Mouse (Mus musculus) lung, embryonic 14.5 days (tissue): ENCODE results near the gene Dnm3. TPM values are rescaled to one million over a fixed set of nuclear protein-coding genes. Genes with fewer than 3 reads are reported as not detected.

Experiments
- ATAC-seq: fragments of 200-750 bp; cut with Nextera tagmentation; 2 replicates; pipeline ENCODE4 v1.8.0; 2017; ENCODE audit warnings: mild to moderate bottlenecking, moderate TSS enrichment, moderate library complexity; ENCODE audit not compliant: insufficient read depth
- DNase-seq: peaks from one replicate; pipeline ENCODE4 v3.0.0-alpha.2; 2015
- H3K27ac ChIP-seq: fragments of 300-500 bp; sonication (generic); 2 replicates; pipeline ENCODE4 v1.5.1; 2014; ENCODE audit warnings: low read depth, mild to moderate bottlenecking, moderate library complexity
- H3K27me3 ChIP-seq: fragments of 300-500 bp; sonication (generic); 2 replicates; pipeline ENCODE4 v1.6.1; 2014; ENCODE audit warnings: low read length, control low read depth; ENCODE audit not compliant: insufficient read depth
- H3K36me3 ChIP-seq: fragments of 300-500 bp; sonication (generic); 2 replicates; pipeline ENCODE4 v1.6.1; 2014; ENCODE audit warnings: control low read depth; ENCODE audit not compliant: insufficient read depth
- H3K4me1 ChIP-seq: fragments of 300-500 bp; sonication (generic); 2 replicates; pipeline ENCODE4 v1.6.1; 2014; ENCODE audit warnings: antibody characterized with exemption, control low read depth; ENCODE audit not compliant: insufficient read depth
- H3K4me2 ChIP-seq: fragments of 300-500 bp; sonication (generic); 2 replicates; pipeline ENCODE4 v1.6.1; 2014; ENCODE audit warnings: mild to moderate bottlenecking
- H3K4me3 ChIP-seq: fragments of 300-500 bp; sonication (generic); 2 replicates; pipeline ENCODE4 v1.5.1; 2014; ENCODE audit warnings: low read depth, low read length
- H3K9ac ChIP-seq: fragments of 300-500 bp; sonication (generic); 2 replicates; pipeline ENCODE4 v1.6.1; 2014
- H3K9me3 ChIP-seq: fragments of 300-500 bp; sonication (generic); 2 replicates; pipeline ENCODE4 v1.6.1; 2016; ENCODE audit warnings: low read depth, low read length, control low read depth
- CTCF ChIP-seq: IDR thresholded peaks from 2 replicates; pipeline ENCODE4 v1.5.1; 2016; ENCODE audit warnings: antibody characterized with exemption, low read depth
- WGBS: fragments of 180-500 bp; shearing (Covaris S2); extraction: QIAGEN DNeasy Blood & Tissue Kit; methylation state at CpG from one replicate; pipeline ENCODE4 v1.1.7; 2014; 5-methylcytosine and 5-hydroxymethylcytosine counted together
- polyA plus RNA-seq: library from polyadenylated mRNA; unstranded; fragments of >200 nt; fragmentation: Nextera tagmentation; extraction: Ambion mirVana; gene quantifications from 2 replicates; pipeline ENCODE4 v1.2.1, GENCODE M21; 2014

Gene Dnm3
- polyA plus RNA-seq, 1 experiment from 2014 or later = 2.8 TPM

DNA sequence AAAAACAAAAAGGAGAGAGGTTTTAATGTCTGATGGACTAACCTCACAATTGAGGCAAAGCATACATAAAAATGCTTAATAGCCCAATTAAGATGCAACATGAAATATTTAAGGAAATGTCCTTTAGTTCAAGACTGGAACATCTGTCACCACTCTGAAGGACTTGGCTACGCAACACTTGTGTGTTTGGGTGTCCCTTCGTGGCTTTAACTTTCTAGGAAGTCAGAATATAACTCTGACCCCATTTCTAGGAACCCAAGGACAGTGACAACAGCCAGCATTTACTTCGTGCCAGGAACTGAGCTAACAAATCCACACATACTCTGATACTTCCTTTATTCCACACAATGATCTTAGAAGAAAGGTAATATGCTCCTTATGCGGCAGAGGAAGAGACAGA, 237.1 kb downstream of the Dnm3 start:
- no peak for TF ChIP-seq CTCF
- Histone ChIP-seq H3K27me3 (no peaks in the 10 kb centered on the region), H3K4me1 (peaks cover 11% of the 10 kb centered on the region; the same call in 1 of the 2 replicates), H3K9me3 (no peaks in the 10 kb centered on the region), H3K9ac (no peak overlapping the region), H3K4me2 (no peak overlapping the region), H3K27ac (no peak overlapping the region), H3K4me3 (no peak overlapping the region), H3K36me3 (no peaks in the 10 kb centered on the region)
- whole genome bisulfite sequencing = 81% methylated on average over 4 of the region's 4 CpGs
- ATAC-seq (no peak), DNase-seq (no peak)

DNA sequence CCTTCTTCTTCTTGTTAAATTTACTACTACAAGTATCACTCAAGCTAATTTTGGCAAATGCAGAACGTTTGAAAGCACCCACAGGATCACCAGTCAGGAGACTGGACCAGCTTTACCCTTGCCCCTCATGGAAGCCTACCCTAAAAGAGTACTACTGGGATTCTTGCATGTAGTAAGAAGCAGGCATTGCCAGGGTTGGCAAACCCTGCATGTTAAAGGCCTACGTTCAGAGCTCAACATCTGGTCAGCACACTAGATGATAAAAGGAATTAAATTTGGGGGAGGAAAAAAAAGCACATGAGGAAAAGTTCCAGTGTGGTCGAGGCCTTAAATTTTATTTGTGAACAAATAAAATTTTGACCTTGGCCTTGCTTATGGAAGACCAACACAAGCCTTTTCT, 239.2 kb downstream of the Dnm3 start:
- WGBS = 60% methylated on average over 3 of the region's 3 CpGs
- Histone ChIP-seq H3K27ac (no peak overlapping the region), H3K27me3 (no peaks in the 10 kb centered on the region), H3K4me2 (no peak overlapping the region), H3K9ac (no peak overlapping the region), H3K36me3 (no peaks in the 10 kb centered on the region), H3K4me3 (no peak overlapping the region), H3K9me3 (no peaks in the 10 kb centered on the region), H3K4me1 (peaks cover 6% of the 10 kb centered on the region; the same call in 1 of the 2 replicates)
- no peak for TF ChIP-seq CTCF
- DNase-seq (no peak), ATAC-seq (no peak)

DNA sequence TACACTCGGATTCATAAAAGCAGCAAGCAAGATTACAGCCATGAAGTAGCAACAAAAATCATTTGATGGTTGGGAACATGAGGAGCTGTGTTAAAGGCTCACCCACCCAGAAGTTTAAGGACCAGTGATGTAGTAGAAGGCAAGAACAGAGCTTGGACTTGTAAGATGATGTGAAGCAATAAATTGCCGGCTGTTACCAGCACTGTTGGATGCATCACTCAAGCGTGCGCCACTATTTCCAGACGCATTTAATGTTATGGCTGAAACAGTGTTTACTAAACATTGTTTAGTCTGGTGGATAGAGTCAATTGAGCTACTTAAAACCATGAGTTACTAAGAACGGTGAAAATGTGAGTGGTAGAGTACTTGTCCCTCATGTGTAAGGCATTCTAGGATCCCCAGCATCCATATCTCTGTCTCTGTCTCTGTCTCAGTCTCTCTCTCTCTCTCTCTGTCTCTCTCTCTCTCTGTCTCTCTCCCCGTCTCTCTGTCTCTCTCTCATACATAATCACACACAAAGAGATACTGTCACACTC, 241.1 kb downstream of the Dnm3 start:
- Histone ChIP-seq H3K27me3 (no peaks in the 10 kb centered on the region), H3K4me2 (no peak overlapping the region), H3K9ac (no peak overlapping the region), H3K27ac (peak overlapping the region; percentile 24; the same call in 1 of the 2 replicates), H3K4me3 (no peak overlapping the region), H3K4me1 (0 out of 2 replicates have a peak, but pooled peaks cover 5% of the 10 kb centered on the region), H3K9me3 (no peaks in the 10 kb centered on the region), H3K36me3 (no peaks in the 10 kb centered on the region)
- ATAC-seq = peak; percentile 79
- WGBS = 55% methylated on average over 7 of the region's 7 CpGs
- no peak for TF ChIP-seq CTCF
- DNase-seq = peak; percentile 73

DNA sequence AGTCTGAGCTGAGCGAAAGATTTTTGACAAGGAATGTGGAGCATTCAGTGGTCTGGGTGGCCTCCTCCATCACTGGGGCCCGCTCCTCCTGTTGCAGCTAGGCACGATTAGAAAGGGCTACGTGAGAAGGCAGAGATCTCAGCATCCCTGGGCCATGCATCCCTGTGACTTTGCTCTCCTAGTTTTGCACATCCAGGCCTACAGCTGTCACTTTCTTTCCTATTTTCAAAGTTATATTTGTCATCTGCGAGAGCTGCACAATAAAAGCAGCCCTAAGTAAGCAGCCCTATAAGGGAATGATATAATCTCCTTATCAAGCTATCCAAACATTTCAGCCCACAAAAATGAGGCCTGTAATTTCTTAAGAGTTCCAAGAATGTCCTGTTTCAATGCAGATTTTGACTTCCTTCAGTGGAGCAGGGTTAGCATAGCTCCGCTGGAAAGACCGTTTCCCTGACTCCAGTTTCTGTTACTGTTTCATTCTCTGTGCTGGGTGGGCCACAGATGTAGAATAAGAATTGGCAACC, 252.2 kb downstream of the Dnm3 start:
- H3K27me3 ChIP-seq = no peaks in the 10 kb centered on the region
- H3K9me3 ChIP-seq = no peaks in the 10 kb centered on the region
- peak; percentile 54 for ATAC-seq
- peak; percentile 71 for DNase-seq
- H3K9ac ChIP-seq = no peak overlapping the region
- H3K4me3 ChIP-seq = no peak overlapping the region
- H3K36me3 ChIP-seq = peaks cover 11% of the 10 kb centered on the region; the same call in 1 of the 2 replicates
- TF ChIP-seq CTCF = no peak
- peaks cover 20% of the 10 kb centered on the region for H3K4me1 ChIP-seq
- peak overlapping the region; percentile 91 for H3K27ac ChIP-seq
- H3K4me2 ChIP-seq = no peak overlapping the region
- WGBS = 16% methylated on average over 7 of the region's 7 CpGs

DNA sequence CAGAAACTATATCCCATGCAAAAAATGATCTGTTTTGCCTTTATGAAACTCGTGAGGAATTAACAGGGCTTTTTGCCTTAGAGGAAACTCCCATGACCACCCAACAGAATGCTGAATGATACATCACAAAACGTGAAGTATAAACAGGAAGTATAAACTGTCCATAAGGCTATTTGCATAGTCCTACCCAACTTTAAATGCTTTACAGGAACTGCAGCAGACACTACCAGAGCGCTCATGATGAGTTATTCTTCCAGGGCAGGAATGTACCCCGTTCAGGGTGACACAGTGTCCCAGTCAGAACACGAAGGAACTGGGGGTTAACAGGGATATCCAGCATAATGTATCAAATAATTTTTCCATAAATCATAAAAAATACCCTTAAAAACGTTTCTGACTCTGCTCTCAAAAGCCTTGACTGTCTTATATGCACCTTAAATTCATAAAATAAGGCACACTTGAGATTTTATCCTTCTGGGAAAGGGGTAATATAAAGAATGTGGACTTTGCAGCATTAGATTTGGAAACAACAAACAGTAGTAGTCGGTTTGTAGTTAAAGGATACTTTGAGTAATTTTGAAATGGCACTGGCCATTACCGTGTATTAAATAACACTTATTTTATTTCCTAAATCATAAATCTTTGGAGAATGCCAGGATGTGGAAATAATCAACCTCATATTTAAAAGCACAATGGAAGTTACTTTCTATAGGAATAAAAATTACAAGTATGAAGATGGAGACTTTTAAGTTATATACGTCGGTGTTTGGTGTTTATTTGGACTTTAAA, 252.8 kb downstream of the Dnm3 start:
- Histone ChIP-seq H3K27me3 (no peaks in the 10 kb centered on the region), H3K4me3 (no peak overlapping the region), H3K4me2 (no peak overlapping the region), H3K27ac (peak overlapping the region; percentile 91), H3K9me3 (no peaks in the 10 kb centered on the region), H3K36me3 (peaks cover 13% of the 10 kb centered on the region; the same call in 1 of the 2 replicates), H3K9ac (no peak overlapping the region), H3K4me1 (peaks cover 21% of the 10 kb centered on the region)
- TF ChIP-seq CTCF = no peak
- 25% methylated on average over 10 of the region's 10 CpGs for WGBS
- peak; percentile 61 for ATAC-seq
- DNase-seq = peak; percentile 77

DNA sequence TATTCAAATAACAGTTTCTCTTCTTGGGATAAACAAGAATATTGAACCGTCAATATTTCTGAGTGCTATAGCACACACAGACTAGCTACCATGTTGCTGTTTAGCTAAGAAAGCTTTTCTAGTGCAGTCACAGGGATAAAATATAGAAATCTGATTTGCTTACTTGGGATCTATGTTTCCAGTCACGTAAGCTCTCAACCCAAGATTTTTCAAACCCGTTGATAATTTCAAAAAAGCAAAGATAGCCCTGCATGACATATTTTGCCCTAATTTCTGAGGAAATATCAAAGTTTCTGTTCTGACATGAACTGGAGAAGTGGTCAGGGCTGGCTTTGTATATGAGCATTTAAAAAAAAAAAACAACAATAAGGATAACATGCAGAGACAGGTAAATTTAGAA, 253.8 kb downstream of the Dnm3 start:
- Histone ChIP-seq H3K9me3 (no peaks in the 10 kb centered on the region), H3K4me1 (peaks cover 21% of the 10 kb centered on the region), H3K36me3 (peaks cover 13% of the 10 kb centered on the region; the same call in 1 of the 2 replicates), H3K27ac (peak overlapping the region; percentile 63; the same call in 1 of the 2 replicates), H3K4me2 (no peak overlapping the region), H3K4me3 (no peak overlapping the region), H3K27me3 (no peaks in the 10 kb centered on the region), H3K9ac (no peak overlapping the region)
- ATAC-seq (no peak), DNase-seq (no peak)
- 44% methylated on average over 3 of the region's 3 CpGs for WGBS
- no peak for TF ChIP-seq CTCF
